Mouse (Mus musculus): ENCODE results near the gene Rtp1. TPM values are rescaled to one million over a fixed set of nuclear protein-coding genes. Genes with fewer than 3 reads are reported as not detected.

Rtp1 gene
- polyA plus RNA-seq (2016; fragmentation: Nextera tagmentation; extraction: Ambion mirVana) = not detected in 2 replicates

DNA sequence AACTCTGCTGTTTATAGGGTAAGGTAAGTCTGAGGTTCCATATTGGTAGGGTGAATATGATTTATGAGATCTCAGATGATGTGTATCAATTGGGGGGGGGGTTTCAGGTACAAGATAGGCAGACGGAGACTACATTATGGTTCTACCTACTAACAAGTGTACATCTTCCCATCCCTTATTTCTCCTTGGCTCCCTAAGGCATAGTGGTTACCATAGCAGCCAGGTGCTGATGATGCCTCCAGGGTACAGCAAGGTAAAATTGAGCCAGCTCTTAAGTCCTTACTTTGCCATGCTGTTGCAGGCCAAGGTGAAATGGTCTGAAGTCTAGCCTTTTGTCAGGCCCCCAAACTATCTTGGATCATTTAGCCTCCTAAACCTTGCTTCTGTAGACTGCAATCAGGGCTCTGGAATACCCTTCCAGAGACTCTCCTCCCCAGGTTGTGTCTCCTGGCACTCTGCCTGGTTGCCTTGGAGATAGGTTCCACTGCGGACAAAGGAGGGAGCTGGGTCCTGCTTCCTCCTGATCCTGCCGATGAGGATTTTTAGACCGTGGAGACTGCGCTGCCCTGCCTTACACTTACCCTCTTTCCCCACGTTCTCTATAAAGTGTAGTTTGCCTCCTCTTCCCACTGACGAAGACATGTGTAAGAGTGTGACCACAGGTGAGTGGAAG is at the start of gene Rtp1:
Gene Rtp1, plus strand, starts transcription at position 487 of the 673 bp plus-strand sequence.
- WGBS = 75% methylated on average over 7 of the region's 7 CpGs
- ATAC-seq (ENCODE audit: insufficient number of reproducible peaks, low FRiP score) = no peak
- Histone ChIP-seq H3K27me3 (replicated peaks) (no peaks in the 10 kb centered on the region; the same call in 1 of the 2 replicates), H3K27ac (ENCODE audit: poor library complexity, severe bottlenecking) (no peak within 1 kb of the TSS), H3K9ac (no peak within 1 kb of the TSS), H3K4me3 (no peak within 1 kb of the TSS), H3K9me3 (replicated peaks) (no peaks in the 10 kb centered on the region), H3K4me2 (no peak within 1 kb of the TSS), H3K36me3 (no peaks in the 10 kb centered on the region), H3K4me1 (replicated peaks) (no peaks in the 10 kb centered on the region)

DNA sequence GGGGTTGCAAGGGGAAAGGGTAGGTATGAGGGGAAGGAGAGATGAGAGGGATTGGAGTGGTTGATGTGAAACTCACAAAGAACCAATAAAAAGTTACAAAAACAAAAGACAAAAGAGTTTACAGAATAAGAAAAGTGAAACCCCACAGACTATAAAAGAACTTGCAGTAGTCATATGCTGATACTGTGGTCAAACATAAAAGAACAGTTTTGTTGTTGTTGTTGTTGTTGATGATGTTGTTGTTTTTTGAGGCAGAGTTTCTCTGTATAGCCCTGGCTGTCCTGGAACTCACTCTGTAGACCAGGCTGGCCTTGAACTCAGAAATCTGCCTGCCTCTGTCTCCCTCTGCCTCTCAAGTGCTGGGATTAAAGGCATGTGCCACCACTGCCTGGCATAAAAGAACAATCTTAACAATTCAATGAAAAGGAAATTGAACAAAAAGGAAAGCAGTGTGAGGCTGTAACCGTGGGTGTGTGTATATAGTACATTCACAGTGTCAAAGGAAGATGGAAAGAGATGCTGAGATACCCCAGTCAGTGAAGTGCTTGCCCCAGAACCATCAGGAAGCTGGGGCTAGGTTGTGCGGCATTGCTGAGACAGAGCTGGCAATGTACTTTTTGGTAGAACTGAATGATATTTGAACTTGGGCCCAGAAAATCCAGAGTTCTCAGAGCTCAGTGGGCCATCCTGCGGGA is 49.2 kb upstream of the Rtp1 start:
- no peak overlapping the region for H3K4me2 ChIP-seq
- no peaks in the 10 kb centered on the region for H3K36me3 ChIP-seq
- no peak for ATAC-seq (ENCODE audit: insufficient number of reproducible peaks, low FRiP score)
- 74% methylated on average over 3 of the region's 3 CpGs for WGBS
- H3K27me3 ChIP-seq (replicated peaks) = no peaks in the 10 kb centered on the region
- H3K27ac ChIP-seq (ENCODE audit: poor library complexity, severe bottlenecking) = no peak overlapping the region
- H3K4me1 ChIP-seq (replicated peaks) = no peaks in the 10 kb centered on the region
- no peak overlapping the region for H3K4me3 ChIP-seq
- H3K9me3 ChIP-seq (replicated peaks) = peaks cover 4% of the 10 kb centered on the region
- H3K9ac ChIP-seq = no peak overlapping the region

DNA sequence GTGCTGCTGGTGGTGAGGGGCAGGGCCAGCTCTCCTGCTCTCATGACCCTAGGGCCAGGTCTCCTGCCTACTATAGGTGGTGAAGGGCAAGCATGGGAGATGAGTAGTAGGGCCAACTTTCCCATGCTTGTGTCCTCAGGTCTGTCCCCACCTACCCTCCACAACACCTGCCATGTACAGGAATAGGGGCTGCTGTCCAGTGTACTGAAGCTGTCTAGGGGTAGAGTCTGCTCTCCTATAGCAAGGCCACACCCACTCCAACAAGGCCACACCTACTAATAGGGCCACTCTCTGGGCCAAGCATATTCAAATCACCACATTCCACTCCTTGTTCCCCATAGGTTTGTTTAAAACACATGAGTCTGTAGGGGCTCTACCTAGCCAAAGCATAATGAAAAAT is 44.6 kb upstream of the Rtp1 start:
- Histone ChIP-seq H3K36me3 (no peaks in the 10 kb centered on the region), H3K4me1 (replicated peaks) (no peaks in the 10 kb centered on the region), H3K27ac (ENCODE audit: poor library complexity, severe bottlenecking) (no peak overlapping the region), H3K4me3 (no peak overlapping the region), H3K9ac (no peak overlapping the region), H3K4me2 (no peak overlapping the region), H3K27me3 (replicated peaks) (no peaks in the 10 kb centered on the region), H3K9me3 (replicated peaks) (peaks cover 9% of the 10 kb centered on the region)
- no peak for ATAC-seq (ENCODE audit: insufficient number of reproducible peaks, low FRiP score)

DNA sequence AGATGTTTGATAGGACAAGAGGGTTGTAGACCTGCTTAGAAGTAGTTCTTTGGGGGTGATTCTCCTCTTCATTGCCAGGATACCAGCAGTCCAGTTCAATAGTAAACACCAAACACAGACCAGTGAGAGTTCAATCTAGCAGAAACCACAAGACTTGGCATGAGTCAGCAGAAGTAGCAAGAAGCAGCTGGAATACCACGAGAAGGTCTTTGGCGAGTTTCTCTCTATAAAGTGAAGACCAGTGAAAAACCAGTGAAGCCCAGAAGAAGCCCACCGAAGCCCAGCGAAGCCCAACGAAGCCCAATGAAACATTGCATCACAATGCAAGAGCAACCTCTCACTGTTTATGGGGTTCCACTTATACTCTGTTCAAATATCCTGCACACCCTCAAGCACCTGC is 31.0 kb upstream of the Rtp1 start:
- no peaks in the 10 kb centered on the region for H3K9me3 ChIP-seq (replicated peaks)
- no peak overlapping the region for H3K4me2 ChIP-seq
- WGBS = 83% methylated on average over 5 of the region's 5 CpGs
- peaks cover 7% of the 10 kb centered on the region for H3K4me1 ChIP-seq (replicated peaks)
- H3K9ac ChIP-seq = no peak overlapping the region
- no peaks in the 10 kb centered on the region for H3K36me3 ChIP-seq
- no peak overlapping the region for H3K27ac ChIP-seq (ENCODE audit: poor library complexity, severe bottlenecking)
- H3K4me3 ChIP-seq = no peak overlapping the region
- ATAC-seq (ENCODE audit: insufficient number of reproducible peaks, low FRiP score) = no peak
- H3K27me3 ChIP-seq (replicated peaks) = no peaks in the 10 kb centered on the region

DNA sequence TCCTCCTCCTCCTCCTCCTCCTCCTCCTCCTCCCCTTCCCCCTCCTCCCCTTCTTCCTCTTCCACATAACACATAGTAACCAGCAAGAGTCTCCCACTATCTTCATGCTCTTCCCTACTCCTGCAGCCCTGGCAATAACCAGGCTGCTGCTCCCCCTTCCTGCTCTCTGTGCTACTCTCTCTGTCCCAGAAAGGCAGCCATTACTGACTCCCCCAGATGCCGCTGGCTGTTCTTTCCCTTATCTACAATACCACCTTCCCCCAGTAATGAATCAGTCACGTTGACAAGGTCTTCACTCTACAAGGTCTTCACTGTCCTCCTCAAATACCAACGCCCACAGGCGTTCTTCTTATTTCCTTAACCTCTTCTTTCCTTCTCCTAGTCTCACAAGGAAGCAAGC is 27.5 kb upstream of the Rtp1 start:
- H3K27me3 ChIP-seq (replicated peaks) = no peaks in the 10 kb centered on the region
- no peaks in the 10 kb centered on the region for H3K36me3 ChIP-seq
- ATAC-seq (ENCODE audit: insufficient number of reproducible peaks, low FRiP score) = 0 out of 2 replicates have a peak, but pooled peaks have one; percentile 29
- 23% methylated on average over 4 of the region's 4 CpGs for WGBS
- no peaks in the 10 kb centered on the region for H3K9me3 ChIP-seq (replicated peaks)
- no peak overlapping the region for H3K4me2 ChIP-seq
- H3K9ac ChIP-seq = no peak overlapping the region
- H3K4me1 ChIP-seq (replicated peaks) = peaks cover 12% of the 10 kb centered on the region
- H3K4me3 ChIP-seq = no peak overlapping the region
- H3K27ac ChIP-seq (ENCODE audit: poor library complexity, severe bottlenecking) = no peak overlapping the region

DNA sequence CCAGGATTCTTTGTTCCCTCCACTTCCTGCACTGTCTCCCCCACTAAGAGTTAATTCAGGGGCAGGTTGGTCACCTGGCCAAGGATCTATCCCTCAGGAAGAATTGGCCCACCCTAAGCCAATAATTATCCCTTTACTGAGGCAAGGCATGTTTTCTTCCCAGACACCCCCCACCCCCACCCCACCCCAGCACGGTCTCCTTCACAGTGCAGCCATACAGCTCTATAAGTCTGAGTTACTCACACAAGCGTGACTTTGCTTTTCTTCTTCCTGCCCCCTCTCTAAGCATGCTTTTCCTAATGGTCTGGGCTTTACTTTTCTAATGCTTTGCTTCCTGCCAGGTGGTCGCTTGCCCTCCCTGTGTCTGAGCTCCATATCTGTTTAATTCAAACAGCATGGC is 27.0 kb upstream of the Rtp1 start:
- Histone ChIP-seq H3K27me3 (replicated peaks) (no peaks in the 10 kb centered on the region), H3K27ac (ENCODE audit: poor library complexity, severe bottlenecking) (no peak overlapping the region), H3K4me1 (replicated peaks) (peaks cover 12% of the 10 kb centered on the region), H3K9ac (no peak overlapping the region), H3K9me3 (replicated peaks) (no peaks in the 10 kb centered on the region), H3K4me3 (no peak overlapping the region), H3K36me3 (no peaks in the 10 kb centered on the region), H3K4me2 (no peak overlapping the region)
- 68% methylated on average over 3 of the region's 3 CpGs for WGBS
- ATAC-seq (ENCODE audit: insufficient number of reproducible peaks, low FRiP score) = no peak

DNA sequence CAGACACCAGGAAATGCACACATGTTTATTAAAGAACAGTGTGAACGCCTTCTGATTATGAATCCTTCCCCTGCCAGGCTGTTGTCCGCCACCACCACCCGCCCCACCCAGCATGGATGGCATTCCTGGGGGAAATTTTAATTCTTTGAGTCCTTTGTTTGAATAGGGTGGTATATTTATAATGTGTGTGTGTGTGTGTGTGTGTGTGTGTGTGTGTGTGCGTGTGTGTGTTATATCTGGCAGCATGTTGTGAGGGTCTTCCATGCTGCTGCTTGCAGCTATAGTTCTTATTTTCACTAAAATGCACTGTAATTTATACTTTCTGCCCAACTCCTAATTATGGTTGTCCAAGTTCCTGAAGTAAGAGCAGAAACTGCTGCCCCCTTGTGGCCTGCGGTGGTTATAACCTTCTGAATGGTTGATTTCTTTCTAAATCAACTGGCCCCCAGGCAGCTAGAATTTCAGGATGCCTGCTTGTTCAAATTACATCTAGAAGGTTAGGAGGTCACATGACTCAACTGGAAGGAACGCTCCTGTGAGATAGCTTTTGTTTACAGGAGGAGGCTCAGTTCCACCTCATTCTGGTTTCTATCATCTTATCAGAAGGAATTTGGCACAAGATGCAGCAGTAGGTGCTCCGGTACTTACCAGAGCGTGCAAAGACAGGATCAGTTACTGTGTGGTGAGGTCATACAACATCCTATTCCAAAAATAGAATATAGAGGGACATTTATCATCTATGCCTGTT is 25.8 kb upstream of the Rtp1 start:
- H3K36me3 ChIP-seq = no peaks in the 10 kb centered on the region
- ATAC-seq (ENCODE audit: insufficient number of reproducible peaks, low FRiP score) = peak; percentile 51; the same call in 1 of the 2 replicates
- H3K27ac ChIP-seq (ENCODE audit: poor library complexity, severe bottlenecking) = no peak overlapping the region
- H3K4me3 ChIP-seq = no peak overlapping the region
- H3K9me3 ChIP-seq (replicated peaks) = no peaks in the 10 kb centered on the region
- no peak overlapping the region for H3K9ac ChIP-seq
- WGBS = 28% methylated on average over 8 of the region's 8 CpGs
- H3K27me3 ChIP-seq (replicated peaks) = no peaks in the 10 kb centered on the region
- no peak overlapping the region for H3K4me2 ChIP-seq
- peaks cover 12% of the 10 kb centered on the region for H3K4me1 ChIP-seq (replicated peaks)

DNA sequence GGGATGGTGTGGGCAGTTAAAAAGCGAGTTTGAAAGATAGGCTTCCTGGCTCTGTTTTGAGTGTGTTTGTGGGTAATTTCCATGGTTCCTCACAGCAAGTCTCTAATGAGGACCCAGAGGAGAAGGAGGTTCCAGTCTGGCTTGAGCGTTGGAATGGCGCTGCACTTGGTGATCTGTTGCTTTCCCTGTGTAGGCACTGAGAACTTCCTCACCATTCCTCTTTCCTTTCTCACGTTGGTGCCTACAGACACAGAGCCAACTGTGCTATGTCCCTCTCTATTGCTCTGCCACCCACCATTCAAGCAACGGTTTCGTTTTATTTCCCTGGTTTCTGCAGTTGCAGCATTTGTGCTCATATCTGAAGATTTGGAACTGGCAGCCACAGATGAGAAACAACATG is 16.0 kb upstream of the Rtp1 start:
- Histone ChIP-seq H3K4me3 (no peak overlapping the region), H3K4me2 (no peak overlapping the region), H3K27ac (ENCODE audit: poor library complexity, severe bottlenecking) (no peak overlapping the region), H3K9me3 (replicated peaks) (0 out of 2 replicates have a peak, but pooled peaks cover 3% of the 10 kb centered on the region), H3K9ac (no peak overlapping the region), H3K36me3 (no peaks in the 10 kb centered on the region), H3K27me3 (replicated peaks) (0 out of 2 replicates have a peak, but pooled peaks cover 1% of the 10 kb centered on the region), H3K4me1 (replicated peaks) (peaks cover 10% of the 10 kb centered on the region)
- no peak for ATAC-seq (ENCODE audit: insufficient number of reproducible peaks, low FRiP score)
- WGBS = 80% methylated on average over 6 of the region's 6 CpGs

DNA sequence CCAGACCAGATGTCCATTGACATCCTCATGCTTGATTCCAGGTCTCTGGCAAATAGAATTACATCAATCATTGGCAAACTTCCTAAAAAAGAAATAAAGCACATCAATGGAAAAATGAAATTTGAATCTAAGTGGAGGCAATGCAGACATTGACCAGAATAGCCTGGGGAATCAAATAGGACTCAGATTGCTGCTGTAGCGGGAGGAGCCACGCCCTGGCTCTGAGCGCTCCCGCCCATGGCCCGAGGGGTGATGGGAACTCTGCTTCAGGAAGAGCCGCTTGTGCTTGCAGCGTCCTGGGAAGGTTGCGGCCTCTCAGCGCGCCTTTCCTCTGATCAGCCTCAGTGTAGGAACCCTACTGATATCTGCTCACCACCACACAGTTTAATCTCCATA is 12.7 kb upstream of the Rtp1 start:
- Histone ChIP-seq H3K27ac (ENCODE audit: poor library complexity, severe bottlenecking) (0 out of 2 replicates have a peak overlapping the region, but pooled peaks have one; percentile 35), H3K4me2 (peak overlapping the region; percentile 60), H3K4me1 (replicated peaks) (peaks cover 10% of the 10 kb centered on the region), H3K36me3 (no peaks in the 10 kb centered on the region), H3K27me3 (replicated peaks) (0 out of 2 replicates have a peak, but pooled peaks cover 3% of the 10 kb centered on the region), H3K4me3 (peak overlapping the region; percentile 22), H3K9ac (peak overlapping the region; percentile 33; the same call in 1 of the 2 replicates), H3K9me3 (replicated peaks) (no peaks in the 10 kb centered on the region)
- peak; percentile 63 for ATAC-seq (ENCODE audit: insufficient number of reproducible peaks, low FRiP score)
- 26% methylated on average over 10 of the region's 10 CpGs for WGBS

DNA sequence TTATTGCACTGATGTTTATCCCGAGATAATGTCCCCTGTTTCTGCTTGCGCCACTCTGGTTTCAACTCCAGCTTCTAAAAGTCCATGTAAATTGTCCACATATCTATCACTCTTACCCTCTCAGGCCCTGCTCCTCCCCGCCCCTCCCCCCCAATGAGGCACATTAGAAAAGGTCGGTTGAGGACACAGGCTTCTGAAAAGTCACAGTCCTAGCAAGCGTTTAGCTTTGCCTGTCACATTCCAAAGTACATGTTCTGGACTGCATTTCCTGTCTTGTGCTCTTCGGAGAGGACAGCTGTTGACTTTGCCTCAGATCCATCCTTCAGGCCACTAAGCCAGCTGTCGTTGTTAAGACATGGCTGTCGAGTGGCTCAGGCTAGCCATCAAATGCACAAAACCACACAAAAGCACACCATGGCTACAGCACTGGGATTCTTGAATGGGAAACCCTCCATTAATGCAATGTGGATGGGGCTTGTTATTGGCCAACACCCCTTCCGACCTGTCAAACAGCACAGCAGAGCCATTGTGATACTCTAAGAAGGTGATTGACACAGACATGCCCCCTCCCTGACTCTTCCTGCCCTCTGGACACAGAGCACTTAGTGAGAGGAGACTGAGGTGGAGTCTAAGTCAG is 12.2 kb upstream of the Rtp1 start:
- peak overlapping the region; percentile 33; the same call in 1 of the 2 replicates for H3K9ac ChIP-seq
- peaks cover 10% of the 10 kb centered on the region for H3K4me1 ChIP-seq (replicated peaks)
- H3K9me3 ChIP-seq (replicated peaks) = no peaks in the 10 kb centered on the region
- H3K4me3 ChIP-seq = peak overlapping the region; percentile 22
- H3K4me2 ChIP-seq = peak overlapping the region; percentile 60
- peak; percentile 29; the same call in 1 of the 2 replicates for ATAC-seq (ENCODE audit: insufficient number of reproducible peaks, low FRiP score)
- H3K27ac ChIP-seq (ENCODE audit: poor library complexity, severe bottlenecking) = 0 out of 2 replicates have a peak overlapping the region, but pooled peaks have one; percentile 35
- no peaks in the 10 kb centered on the region for H3K36me3 ChIP-seq
- 0 out of 2 replicates have a peak, but pooled peaks cover 3% of the 10 kb centered on the region for H3K27me3 ChIP-seq (replicated peaks)
- WGBS = 37% methylated on average over 9 of the region's 9 CpGs
